Mouse (Mus musculus): Measurements from ENCODE around the gene Tmcc2.

DNA sequence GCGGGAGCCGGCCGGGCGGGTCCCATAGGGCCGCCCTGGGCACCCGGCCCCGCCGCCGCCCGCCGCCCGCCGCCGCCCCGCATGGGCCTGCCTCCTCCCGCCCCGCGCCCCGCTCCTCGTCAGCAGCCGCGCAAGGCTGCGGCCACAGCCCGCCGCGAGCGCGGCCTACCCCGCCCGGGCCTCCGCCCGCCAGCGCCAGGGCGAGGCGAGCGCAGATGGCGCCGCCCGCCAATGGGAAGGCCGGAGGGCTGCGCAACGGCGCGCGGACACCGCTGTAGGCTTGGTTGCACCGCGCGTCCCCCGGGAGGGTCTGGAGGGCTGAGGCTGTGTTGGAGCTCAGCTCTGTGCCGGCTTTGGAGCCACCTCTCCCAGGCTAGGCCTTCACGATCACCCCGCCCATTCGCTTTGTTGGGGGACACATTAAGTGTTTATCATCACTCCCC, 520 bp upstream of the Tmcc2 start:
- TF ChIP-seq CTCF (IDR thresholded peaks at IDR 0.05; ENCODE audit: borderline replicate concordance, control insufficient read depth, extremely low read depth, insufficient read depth, low read length, poor library complexity), result no peak
- no peak for TF ChIP-seq POLR2A (IDR thresholded peaks at IDR 0.05; ENCODE audit: control insufficient read depth, extremely low read depth, insufficient read depth, low read length, poor library complexity)

Data from thymus, adult 2 months (tissue).